Mouse (Mus musculus): Measurements from ENCODE around the gene Rnasek.

DNA sequence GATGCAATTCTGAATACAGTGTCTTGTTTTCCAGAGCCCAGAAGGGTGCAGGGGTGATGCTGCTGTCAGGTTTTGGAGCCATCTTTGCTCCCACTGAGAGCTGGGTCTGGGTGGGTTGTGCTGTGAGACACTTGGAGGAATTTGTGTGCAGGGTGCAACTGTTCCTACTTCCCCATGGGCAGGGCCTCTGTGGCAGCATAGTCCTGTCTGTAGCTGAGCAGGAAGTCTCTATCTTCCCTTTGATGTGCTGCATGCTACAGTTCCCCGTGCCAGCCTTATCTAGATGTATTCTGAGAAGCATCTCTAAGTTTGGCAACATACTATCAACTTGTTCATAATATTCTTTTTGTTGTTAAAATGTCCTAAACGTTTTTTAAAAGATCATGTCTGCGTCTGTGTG lies 25.6 kb upstream of the Rnasek start:
- TF ChIP-seq CTCF (IDR thresholded peaks at IDR 0.05; ENCODE audit: borderline replicate concordance, extremely low read depth, insufficient read depth, insufficient read length): no peak
- no peak for TF ChIP-seq POLR2A (IDR thresholded peaks at IDR 0.05; ENCODE audit: borderline replicate concordance, extremely low read depth, insufficient read depth, insufficient read length, poor library complexity, severe bottlenecking)
